Mouse (Mus musculus) hindbrain, embryonic 14.5 days (tissue): Measurements from ENCODE around the gene Lhfp. TPM values are rescaled to one million over a fixed set of nuclear protein-coding genes. Genes with fewer than 3 reads are reported as not detected.
A peak's percentile ranks its signal among the peaks of the same experiment; 100 is the strongest.

ENCODE experiments used
- ATAC-seq: fragments of 200-750 bp; cut with Nextera tagmentation; 2 replicates; pipeline ENCODE4 v1.8.0; 2017; ENCODE audit warnings: moderate number of reproducible peaks, mild to moderate bottlenecking, moderate TSS enrichment, moderate library complexity; ENCODE audit not compliant: low FRiP score
- DNase-seq: peaks from one replicate; pipeline ENCODE4 v3.0.0-alpha.2; 2015; ENCODE audit warnings: low spot score
- H3K27ac ChIP-seq: fragments of 300-500 bp; sonication (generic); 2 replicates; pipeline ENCODE4 v1.5.1; 2014; ENCODE audit warnings: mild to moderate bottlenecking, moderate library complexity
- H3K27me3 ChIP-seq: fragments of 300-500 bp; sonication (generic); 2 replicates; pipeline ENCODE4 v1.6.1; 2014; ENCODE audit warnings: mild to moderate bottlenecking, low read length, mixed read lengths; ENCODE audit not compliant: control insufficient read depth, insufficient read depth
- H3K36me3 ChIP-seq: fragments of 300-500 bp; sonication (generic); replicated peaks from 2 replicates; pipeline ENCODE4 v1.6.1; 2014; ENCODE audit not compliant: control insufficient read depth, insufficient read depth
- H3K4me1 ChIP-seq: fragments of 300-500 bp; sonication (generic); replicated peaks from 2 replicates; pipeline ENCODE4 v1.6.1; 2014; ENCODE audit warnings: antibody characterized with exemption, low read length, mixed read lengths; ENCODE audit not compliant: control insufficient read depth, insufficient read depth
- H3K4me2 ChIP-seq: fragments of 300-500 bp; sonication (generic); replicated peaks from 2 replicates; pipeline ENCODE4 v1.6.1; 2014; ENCODE audit warnings: mild to moderate bottlenecking, moderate library complexity
- H3K4me3 ChIP-seq: fragments of 300-500 bp; sonication (generic); replicated peaks from 2 replicates; pipeline ENCODE4 v1.5.1; 2014; ENCODE audit warnings: mild to moderate bottlenecking, low read length
- H3K9ac ChIP-seq: fragments of 300-500 bp; sonication (generic); 2 replicates; pipeline ENCODE4 v1.6.1; 2014
- H3K9me3 ChIP-seq: fragments of 300-500 bp; sonication (generic); 2 replicates; pipeline ENCODE4 v1.6.1; 2016; ENCODE audit warnings: low read length; ENCODE audit not compliant: control insufficient read depth
- WGBS: fragments of 180-500 bp; shearing (Covaris S2); extraction: QIAGEN DNeasy Blood & Tissue Kit; methylation state at CpG from one replicate; pipeline ENCODE4 v1.1.7; 2014; 5-methylcytosine and 5-hydroxymethylcytosine counted together
- polyA plus RNA-seq: library from polyadenylated mRNA; unstranded; fragments of >200 nt; fragmentation: Nextera tagmentation; extraction: Ambion mirVana; gene quantifications from 2 replicates; pipeline ENCODE4 v1.2.1, GENCODE M21; 2014

The Lhfp gene
- polyA plus RNA-seq, 1 experiment from 2014 or later = 48.3 TPM

GRCm38 (mm10) chr3:53038913-53039312 is 2.4 kb upstream of the Lhfp start:
- ATAC-seq (no peak), DNase-seq (no peak)
- WGBS = 75% methylated on average over 5 of the region's 5 CpGs
- Histone ChIP-seq H3K36me3 (no peaks in the 10 kb centered on the region), H3K27ac (no peak overlapping the region), H3K9me3 (no peaks in the 10 kb centered on the region), H3K27me3 (0 out of 2 replicates have a peak, but pooled peaks cover 5% of the 10 kb centered on the region), H3K4me1 (0 out of 2 replicates have a peak, but pooled peaks cover 5% of the 10 kb centered on the region), H3K9ac (no peak overlapping the region), H3K4me3 (no peak overlapping the region), H3K4me2 (no peak overlapping the region)

- 74% methylated on average over 8 of the region's 8 CpGs for WGBS
- Histone ChIP-seq H3K27ac (no peak overlapping the region), H3K4me2 (no peak overlapping the region)
Measured at GRCm38 (mm10) chr3:53039746-53040145, 1.6 kb upstream of the Lhfp start.

GRCm38 (mm10) chr3:53040593-53041410 is 526 bp upstream of the Lhfp start:
- 6% methylated on average over 17 of the region's 17 CpGs for WGBS
- Histone ChIP-seq H3K36me3 (no peaks in the 10 kb centered on the region), H3K4me2 (peak overlapping the region; percentile 93), H3K9ac (peak overlapping the region; percentile 79), H3K4me1 (peaks cover 8% of the 10 kb centered on the region; the same call in 1 of the 2 replicates), H3K27ac (peak overlapping the region; percentile 56; the same call in 1 of the 2 replicates), H3K4me3 (peak overlapping the region; percentile 73), H3K9me3 (no peaks in the 10 kb centered on the region), H3K27me3 (0 out of 2 replicates have a peak, but pooled peaks cover 5% of the 10 kb centered on the region)
- DNase-seq (no peak), ATAC-seq (peak; percentile 56)

More at GRCm38 (mm10) chr3:53039746-53040145, 1.6 kb upstream of the Lhfp start:
- H3K9me3 ChIP-seq = no peaks in the 10 kb centered on the region
- H3K36me3 ChIP-seq = no peaks in the 10 kb centered on the region
- H3K27me3 ChIP-seq = 0 out of 2 replicates have a peak, but pooled peaks cover 5% of the 10 kb centered on the region
- DNase-seq (no peak), ATAC-seq (no peak)
- no peak overlapping the region for H3K4me3 ChIP-seq
- 0 out of 2 replicates have a peak, but pooled peaks cover 5% of the 10 kb centered on the region for H3K4me1 ChIP-seq
- H3K9ac ChIP-seq = no peak overlapping the region

- H3K27ac ChIP-seq = 0 out of 2 replicates have a peak overlapping the region, but pooled peaks have one; percentile 72
- no peaks in the 10 kb centered on the region for H3K9me3 ChIP-seq
- WGBS = 27% methylated on average over 9 of the region's 9 CpGs
- peaks cover 15% of the 10 kb centered on the region; the same call in 1 of the 2 replicates for H3K4me1 ChIP-seq
- peak overlapping the region; percentile 79 for H3K9ac ChIP-seq
- ATAC-seq = no peak
- no peaks in the 10 kb centered on the region for H3K36me3 ChIP-seq
- H3K4me2 ChIP-seq = peak overlapping the region; percentile 93
- peak overlapping the region; percentile 73 for H3K4me3 ChIP-seq
- H3K27me3 ChIP-seq = 0 out of 2 replicates have a peak, but pooled peaks cover 5% of the 10 kb centered on the region
- no peak for DNase-seq
Measured at GRCm38 (mm10) chr3:53042240-53042567, 876 bp downstream of the Lhfp start.

- Histone ChIP-seq H3K4me3 (peak overlapping the region; percentile 73), H3K36me3 (no peaks in the 10 kb centered on the region), H3K9ac (peak overlapping the region; percentile 36; the same call in 1 of the 2 replicates), H3K27me3 (0 out of 2 replicates have a peak, but pooled peaks cover 5% of the 10 kb centered on the region), H3K4me1 (peaks cover 15% of the 10 kb centered on the region; the same call in 1 of the 2 replicates), H3K9me3 (no peaks in the 10 kb centered on the region), H3K27ac (no peak overlapping the region), H3K4me2 (peak overlapping the region; percentile 93)
- DNase-seq (no peak), ATAC-seq (no peak)
- 87% methylated on average over 13 of the region's 13 CpGs for WGBS
Measured at GRCm38 (mm10) chr3:53043206-53043780, 2.0 kb downstream of the Lhfp start.

GRCm38 (mm10) chr3:53044238-53044637 is 2.9 kb downstream of the Lhfp start:
- Histone ChIP-seq H3K27ac (0 out of 2 replicates have a peak overlapping the region, but pooled peaks have one; percentile 6), H3K9me3 (no peaks in the 10 kb centered on the region), H3K4me2 (peak overlapping the region; percentile 93), H3K27me3 (0 out of 2 replicates have a peak, but pooled peaks cover 5% of the 10 kb centered on the region), H3K4me3 (peak overlapping the region; percentile 73), H3K4me1 (peaks cover 15% of the 10 kb centered on the region; the same call in 1 of the 2 replicates), H3K9ac (peak overlapping the region; percentile 8; the same call in 1 of the 2 replicates), H3K36me3 (no peaks in the 10 kb centered on the region)
- 58% methylated on average over 7 of the region's 7 CpGs for WGBS
- ATAC-seq (no peak), DNase-seq (no peak)

- Histone ChIP-seq H3K9ac (peak overlapping the region; percentile 8; the same call in 1 of the 2 replicates), H3K27me3 (0 out of 2 replicates have a peak, but pooled peaks cover 5% of the 10 kb centered on the region), H3K4me2 (peak overlapping the region; percentile 93), H3K4me3 (peak overlapping the region; percentile 73), H3K9me3 (no peaks in the 10 kb centered on the region), H3K27ac (peak overlapping the region; percentile 6; the same call in 1 of the 2 replicates), H3K36me3 (no peaks in the 10 kb centered on the region), H3K4me1 (peaks cover 15% of the 10 kb centered on the region; the same call in 1 of the 2 replicates)
- ATAC-seq (no peak), DNase-seq (no peak)
- 55% methylated on average over 11 of the region's 11 CpGs for WGBS
Measured at GRCm38 (mm10) chr3:53044682-53045299, 3.5 kb downstream of the Lhfp start.

- no peaks in the 10 kb centered on the region for H3K9me3 ChIP-seq
- no peaks in the 10 kb centered on the region for H3K27me3 ChIP-seq
- no peaks in the 10 kb centered on the region for H3K36me3 ChIP-seq
- DNase-seq (no peak), ATAC-seq (no peak)
- H3K4me3 ChIP-seq = no peak overlapping the region
- peaks cover 15% of the 10 kb centered on the region; the same call in 1 of the 2 replicates for H3K4me1 ChIP-seq
- no peak overlapping the region for H3K27ac ChIP-seq
- peak overlapping the region; percentile 30 for H3K4me2 ChIP-seq
- WGBS = 89% methylated on average over 4 of the region's 4 CpGs
- H3K9ac ChIP-seq = no peak overlapping the region
Measured at GRCm38 (mm10) chr3:53045697-53046096, 4.4 kb downstream of the Lhfp start.
